Mouse (Mus musculus): Measurements from ENCODE around the gene Igfbp5.

The Igfbp5 gene

DNA sequence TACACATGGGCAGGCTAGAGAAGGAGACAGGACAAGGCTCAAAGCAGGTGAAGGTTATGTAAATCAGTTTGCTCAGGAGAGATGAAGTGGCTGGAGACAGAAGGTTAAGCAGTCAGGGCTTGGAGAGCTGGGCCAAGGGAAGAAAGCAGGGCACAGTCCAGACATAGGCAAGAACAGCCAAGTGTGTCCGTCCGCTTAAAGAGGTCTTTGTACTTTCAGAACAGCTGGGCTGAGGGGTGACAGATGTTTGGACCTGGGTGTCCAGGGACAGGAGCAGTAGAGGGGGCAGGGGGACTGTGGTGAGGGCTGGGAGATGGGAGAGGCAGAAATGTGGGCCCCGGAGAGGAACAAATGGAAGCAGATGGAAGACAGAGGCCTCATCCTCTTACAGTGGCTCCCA lies 10.4 kb downstream of the Igfbp5 start:
- H3K36me3 ChIP-seq (ENCODE audit: insufficient read depth, low read length): no peaks in the 10 kb centered on the region
- no peak for TF ChIP-seq CTCF (conservative IDR thresholded peaks at IDR 0.05; ENCODE audit: low read length)
- no peak for TF ChIP-seq POU5F1 (IDR thresholded peaks at IDR 0.05; ENCODE audit: borderline replicate concordance, low read length)
- TF ChIP-seq NANOG (IDR thresholded peaks at IDR 0.05; ENCODE audit: borderline replicate concordance, low read length): no peak
- peaks cover 63% of the 10 kb centered on the region for H3K27me3 ChIP-seq (ENCODE audit: insufficient read depth, low read length)
- H3K4me3 ChIP-seq (replicated peaks; ENCODE audit: low read length): no peak overlapping the region
- H3K9me3 ChIP-seq (ENCODE audit: low read length): no peaks in the 10 kb centered on the region
- peaks cover 26% of the 10 kb centered on the region for H3K4me1 ChIP-seq (replicated peaks; ENCODE audit: low read depth, low read length)

DNA sequence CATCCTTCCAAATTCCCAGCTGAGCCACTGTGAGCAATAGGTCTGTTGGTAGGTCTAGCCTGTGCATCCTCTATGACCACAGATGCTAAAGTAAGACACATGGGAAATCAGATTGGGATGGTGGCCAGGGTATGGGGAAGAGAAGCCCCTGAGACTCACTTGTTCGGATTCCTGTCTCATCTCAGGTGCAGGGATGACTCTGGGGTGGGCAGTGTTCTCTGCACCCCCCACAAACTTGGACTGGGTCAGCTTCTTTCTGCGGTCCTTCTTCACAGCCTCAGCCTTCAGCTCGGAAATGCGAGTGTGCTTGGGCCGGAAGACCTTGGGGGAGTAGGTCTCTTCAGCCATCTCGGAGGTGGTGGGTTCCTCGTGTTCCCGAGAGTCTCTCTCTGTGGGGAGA lies 11.0 kb downstream of the Igfbp5 start:
- Histone ChIP-seq H3K4me3 (replicated peaks; ENCODE audit: low read length) (no peak overlapping the region), H3K4me1 (replicated peaks; ENCODE audit: low read depth, low read length) (peaks cover 31% of the 10 kb centered on the region), H3K27me3 (ENCODE audit: insufficient read depth, low read length) (peaks cover 60% of the 10 kb centered on the region), H3K36me3 (ENCODE audit: insufficient read depth, low read length) (no peaks in the 10 kb centered on the region), H3K9me3 (ENCODE audit: low read length) (no peaks in the 10 kb centered on the region)
- TF ChIP-seq POU5F1 (IDR thresholded peaks at IDR 0.05; ENCODE audit: borderline replicate concordance, low read length) (no peak), CTCF (conservative IDR thresholded peaks at IDR 0.05; ENCODE audit: low read length) (no peak)

- no peaks in the 10 kb centered on the region for H3K9me3 ChIP-seq (ENCODE audit: low read length)
- H3K36me3 ChIP-seq (ENCODE audit: insufficient read depth, low read length): no peaks in the 10 kb centered on the region
- peak overlapping the region; percentile 20; the same call in 1 of the 2 replicates for H3K4me3 ChIP-seq (replicated peaks; ENCODE audit: low read length)
- H3K4me1 ChIP-seq (replicated peaks; ENCODE audit: low read depth, low read length): peaks cover 28% of the 10 kb centered on the region
- peaks cover 54% of the 10 kb centered on the region for H3K27me3 ChIP-seq (ENCODE audit: insufficient read depth, low read length)
- TF ChIP-seq CTCF (conservative IDR thresholded peaks at IDR 0.05; ENCODE audit: low read length) (no peak), NANOG (IDR thresholded peaks at IDR 0.05; ENCODE audit: borderline replicate concordance, low read length) (no peak), POU5F1 (IDR thresholded peaks at IDR 0.05; ENCODE audit: borderline replicate concordance, low read length) (no peak)
These were observed 12.4 kb downstream of the Igfbp5 start for GRCm38 (mm10) chr1:72862248-72862647.

GRCm38 (mm10) chr1:72861702-72862101 lies 13.0 kb downstream of the Igfbp5 start:
- H3K4me3 ChIP-seq (replicated peaks; ENCODE audit: low read length): no peak overlapping the region
- no peaks in the 10 kb centered on the region for H3K9me3 ChIP-seq (ENCODE audit: low read length)
- peaks cover 28% of the 10 kb centered on the region for H3K4me1 ChIP-seq (replicated peaks; ENCODE audit: low read depth, low read length)
- no peak for TF ChIP-seq NANOG (IDR thresholded peaks at IDR 0.05; ENCODE audit: borderline replicate concordance, low read length)
- TF ChIP-seq POU5F1 (IDR thresholded peaks at IDR 0.05; ENCODE audit: borderline replicate concordance, low read length): no peak
- TF ChIP-seq CTCF (conservative IDR thresholded peaks at IDR 0.05; ENCODE audit: low read length): no peak
- H3K36me3 ChIP-seq (ENCODE audit: insufficient read depth, low read length): no peaks in the 10 kb centered on the region
- peaks cover 57% of the 10 kb centered on the region for H3K27me3 ChIP-seq (ENCODE audit: insufficient read depth, low read length)

DNA sequence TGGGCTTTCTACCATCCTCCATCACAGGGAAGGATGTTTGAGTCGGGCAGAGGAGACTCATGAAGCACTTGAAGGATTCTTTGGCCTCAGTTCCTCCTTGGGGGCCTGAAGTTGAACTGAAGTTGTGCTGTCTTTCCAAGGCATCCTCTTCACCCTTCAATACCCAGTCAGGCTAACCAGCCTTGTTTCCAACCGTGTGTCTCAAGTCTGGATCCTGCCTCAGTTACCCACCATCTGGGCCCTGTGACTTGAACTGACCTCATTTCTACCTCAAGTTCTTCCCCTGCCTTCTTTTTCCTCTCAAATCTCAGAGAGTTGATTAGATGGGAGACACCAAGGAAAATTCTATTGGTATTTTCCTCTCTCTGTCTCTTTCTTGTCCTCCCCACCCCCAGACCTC lies 14.2 kb downstream of the Igfbp5 start:
- peaks cover 25% of the 10 kb centered on the region for H3K4me1 ChIP-seq (replicated peaks; ENCODE audit: low read depth, low read length)
- peaks cover 57% of the 10 kb centered on the region for H3K27me3 ChIP-seq (ENCODE audit: insufficient read depth, low read length)
- H3K9me3 ChIP-seq (ENCODE audit: low read length): no peaks in the 10 kb centered on the region
- no peaks in the 10 kb centered on the region for H3K36me3 ChIP-seq (ENCODE audit: insufficient read depth, low read length)
- TF ChIP-seq POU5F1 (IDR thresholded peaks at IDR 0.05; ENCODE audit: borderline replicate concordance, low read length): no peak
- TF ChIP-seq CTCF (conservative IDR thresholded peaks at IDR 0.05; ENCODE audit: low read length): no peak
- TF ChIP-seq NANOG (IDR thresholded peaks at IDR 0.05; ENCODE audit: borderline replicate concordance, low read length): no peak
- H3K4me3 ChIP-seq (replicated peaks; ENCODE audit: low read length): no peak overlapping the region

DNA sequence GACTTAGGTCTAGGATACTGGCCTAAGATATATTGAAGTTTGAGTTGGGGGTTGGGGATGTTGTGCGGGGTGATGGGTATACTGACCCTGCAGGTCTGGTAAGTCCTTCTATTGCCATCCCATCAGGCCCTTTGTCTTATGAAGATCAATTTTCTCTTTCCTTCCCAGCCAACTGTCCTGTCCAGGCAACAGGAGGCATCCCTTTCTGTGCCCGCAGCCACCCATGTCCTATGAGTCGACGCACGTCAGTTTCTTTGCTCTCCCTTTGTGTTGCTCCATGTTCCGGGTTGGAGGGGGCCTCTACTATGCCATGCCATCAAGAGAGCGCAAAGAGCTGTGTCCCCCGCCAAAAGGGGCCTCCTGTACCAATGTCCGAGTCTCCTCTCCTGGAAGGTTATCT lies 14.7 kb downstream of the Igfbp5 start:
- no peak overlapping the region for H3K4me3 ChIP-seq (replicated peaks; ENCODE audit: low read length)
- peaks cover 57% of the 10 kb centered on the region for H3K27me3 ChIP-seq (ENCODE audit: insufficient read depth, low read length)
- peaks cover 21% of the 10 kb centered on the region for H3K4me1 ChIP-seq (replicated peaks; ENCODE audit: low read depth, low read length)
- H3K36me3 ChIP-seq (ENCODE audit: insufficient read depth, low read length): no peaks in the 10 kb centered on the region
- H3K9me3 ChIP-seq (ENCODE audit: low read length): no peaks in the 10 kb centered on the region
- TF ChIP-seq NANOG (IDR thresholded peaks at IDR 0.05; ENCODE audit: borderline replicate concordance, low read length) (no peak), CTCF (conservative IDR thresholded peaks at IDR 0.05; ENCODE audit: low read length) (no peak), POU5F1 (IDR thresholded peaks at IDR 0.05; ENCODE audit: borderline replicate concordance, low read length) (no peak)

GRCm38 (mm10) chr1:72858874-72859273 lies 15.8 kb downstream of the Igfbp5 start:
- H3K4me1 ChIP-seq (replicated peaks; ENCODE audit: low read depth, low read length): peaks cover 28% of the 10 kb centered on the region
- H3K27me3 ChIP-seq (ENCODE audit: insufficient read depth, low read length): peaks cover 50% of the 10 kb centered on the region
- no peaks in the 10 kb centered on the region for H3K9me3 ChIP-seq (ENCODE audit: low read length)

GRCm38 (mm10) chr1:72858286-72858685 lies 16.4 kb downstream of the Igfbp5 start:
- peaks cover 34% of the 10 kb centered on the region for H3K4me1 ChIP-seq (replicated peaks; ENCODE audit: low read depth, low read length)
- H3K36me3 ChIP-seq (ENCODE audit: insufficient read depth, low read length): peaks cover 5% of the 10 kb centered on the region
- no peaks in the 10 kb centered on the region for H3K9me3 ChIP-seq (ENCODE audit: low read length)
- peaks cover 44% of the 10 kb centered on the region for H3K27me3 ChIP-seq (ENCODE audit: insufficient read depth, low read length)
- H3K4me3 ChIP-seq (replicated peaks; ENCODE audit: low read length): no peak overlapping the region
- TF ChIP-seq NANOG (IDR thresholded peaks at IDR 0.05; ENCODE audit: borderline replicate concordance, low read length): no peak
- no peak for TF ChIP-seq CTCF (conservative IDR thresholded peaks at IDR 0.05; ENCODE audit: low read length)
- TF ChIP-seq POU5F1 (IDR thresholded peaks at IDR 0.05; ENCODE audit: borderline replicate concordance, low read length): no peak

More at GRCm38 (mm10) chr1:72858874-72859273, 15.8 kb downstream of the Igfbp5 start:
- TF ChIP-seq POU5F1 (IDR thresholded peaks at IDR 0.05; ENCODE audit: borderline replicate concordance, low read length): no peak
- Histone ChIP-seq H3K36me3 (ENCODE audit: insufficient read depth, low read length) (no peaks in the 10 kb centered on the region), H3K4me3 (replicated peaks; ENCODE audit: low read length) (no peak overlapping the region)

- Histone ChIP-seq H3K4me3 (replicated peaks; ENCODE audit: low read length) (no peak overlapping the region), H3K9me3 (ENCODE audit: low read length) (no peaks in the 10 kb centered on the region), H3K4me1 (replicated peaks; ENCODE audit: low read depth, low read length) (peaks cover 30% of the 10 kb centered on the region), H3K27me3 (ENCODE audit: insufficient read depth, low read length) (peaks cover 38% of the 10 kb centered on the region), H3K36me3 (ENCODE audit: insufficient read depth, low read length) (peaks cover 11% of the 10 kb centered on the region)
- TF ChIP-seq NANOG (IDR thresholded peaks at IDR 0.05; ENCODE audit: borderline replicate concordance, low read length) (no peak), POU5F1 (IDR thresholded peaks at IDR 0.05; ENCODE audit: borderline replicate concordance, low read length) (no peak), CTCF (conservative IDR thresholded peaks at IDR 0.05; ENCODE audit: low read length) (no peak)
These were observed 17.1 kb downstream of the Igfbp5 start for GRCm38 (mm10) chr1:72857631-72858030.
